8 mouse cellular contexts compared by ENCODE assay signal in genomic region chr4:109279689-109280458, GRCm38 (mm10). TPM values are rescaled to one million over a fixed set of nuclear protein-coding genes. Genes with fewer than 3 reads are reported as not detected.
DNase-seq lines count a peak whose midpoint lies in the region; ATAC-seq lines count a peak whose summit lies in the region.

Gene Eps15, plus strand, starts transcription at chr4:109280268.

- H3K9me3 ChIP-seq in heart, embryonic 14.5 days (ENCODE audit: control insufficient read depth, low read length), result no peaks in the 10 kb centered on the region
- H3K9me3 ChIP-seq in liver, embryonic 13.5 days (replicated peaks), result no peaks in the 10 kb centered on the region
- no peaks in the 10 kb centered on the region for H3K9me3 ChIP-seq in stomach, embryonic 16.5 days (replicated peaks; ENCODE audit: control insufficient read depth, low read length)

- peak within 1 kb of the TSS; percentile 45; the same call in 1 of the 2 replicates for H3K27ac ChIP-seq in brown adipose tissue, adult 24 weeks (replicated peaks; ENCODE audit: low read depth, low read length)
- H3K27ac ChIP-seq in heart, embryonic 14.5 days (replicated peaks in 1 of 2; ENCODE audit: control insufficient read depth in 1 of 2, insufficient read depth in 1 of 2, low read depth in 2 of 2, low read length in 2 of 2), result peak within 1 kb of the TSS in 1 of 2 experiments; percentile 82; a peak in 2 of 4 replicates
- peak within 1 kb of the TSS; percentile 94 for H3K27ac ChIP-seq in liver, embryonic 13.5 days
- peak within 1 kb of the TSS; percentile 90 for H3K27ac ChIP-seq in stomach, embryonic 16.5 days (ENCODE audit: low read length)

- no peaks in the 10 kb centered on the region for H3K36me3 ChIP-seq in heart, embryonic 14.5 days (ENCODE audit: control insufficient read depth, insufficient read depth, low read length)
- no peaks in the 10 kb centered on the region for H3K36me3 ChIP-seq in liver, embryonic 13.5 days
- H3K36me3 ChIP-seq in stomach, embryonic 16.5 days (ENCODE audit: control insufficient read depth, insufficient read depth, low read length), result no peaks in the 10 kb centered on the region

- H3K9ac ChIP-seq in heart, embryonic 14.5 days (ENCODE audit: low read length), result peak within 1 kb of the TSS; percentile 92
- H3K9ac ChIP-seq in liver, embryonic 13.5 days, result peak within 1 kb of the TSS; percentile 97
- H3K9ac ChIP-seq in stomach, embryonic 16.5 days (ENCODE audit: low read length), result peak within 1 kb of the TSS; percentile 96

- peak; percentile 93 for ATAC-seq in heart, embryonic 14.5 days (ENCODE audit: insufficient number of reproducible peaks, insufficient read depth, low FRiP score, low read depth)
- ATAC-seq in liver, embryonic 13.5 days (ENCODE audit: low read depth), result peak; percentile 93
- ATAC-seq in stomach, embryonic 16.5 days (ENCODE audit: insufficient read depth, low FRiP score), result peak; percentile 97

- DNase-seq in CD4-positive, CD25-positive, alpha-beta regulatory T cell, adult 2 months (ENCODE audit: low read depth, low spot score), result peak; percentile 93
- peak; percentile 24 for DNase-seq in fibroblast of lung, adult 2 months (ENCODE audit: low read depth)
- peak; percentile 96 for DNase-seq in kidney, postnatal 14 days
- DNase-seq in liver, embryonic 13.5 days, result peak; percentile 93
- DNase-seq in neural tube, embryonic 10.5 days (ENCODE audit: extremely low spot score, low spot score), result peak; percentile 96

- H3K27me3 ChIP-seq in heart, embryonic 14.5 days (ENCODE audit: control insufficient read depth, insufficient read depth, low read length), result no peaks in the 10 kb centered on the region
- no peaks in the 10 kb centered on the region for H3K27me3 ChIP-seq in liver, embryonic 13.5 days
- H3K27me3 ChIP-seq in stomach, embryonic 16.5 days (ENCODE audit: control insufficient read depth, insufficient read depth, low read length), result no peaks in the 10 kb centered on the region

- H3K4me3 ChIP-seq in brown adipose tissue, adult 24 weeks (ENCODE audit: insufficient read depth, low read depth, low read length), result peak within 1 kb of the TSS; percentile 88
- H3K4me3 ChIP-seq in heart, embryonic 14.5 days (ENCODE audit: control insufficient read depth in 1 of 2, insufficient read depth in 1 of 2, low read depth in 1 of 2, low read length in 2 of 2), result peak within 1 kb of the TSS; percentile 90 to 96
- peak within 1 kb of the TSS; percentile 96 for H3K4me3 ChIP-seq in liver, embryonic 13.5 days (replicated peaks)
- peak within 1 kb of the TSS; percentile 91 for H3K4me3 ChIP-seq in stomach, embryonic 16.5 days (replicated peaks; ENCODE audit: low read length)

- 4% methylated on average over 38 of the region's 44 CpGs for WGBS in heart, embryonic 14.5 days
- 3% methylated on average over 39 of the region's 44 CpGs for WGBS in liver, embryonic 13.5 days (ENCODE audit: insufficient replicate concordance)
- 2% methylated on average over 43 of the region's 44 CpGs for WGBS in stomach, embryonic 16.5 days

- H3K4me2 ChIP-seq in heart, embryonic 14.5 days (ENCODE audit: low read length), result peak within 1 kb of the TSS; percentile 79
- peak within 1 kb of the TSS; percentile 91 for H3K4me2 ChIP-seq in liver, embryonic 13.5 days
- H3K4me2 ChIP-seq in stomach, embryonic 16.5 days (ENCODE audit: low read depth, low read length), result peak within 1 kb of the TSS; percentile 87

- peaks cover 8% of the 10 kb centered on the region; the same call in 1 of the 2 replicates for H3K4me1 ChIP-seq in brown adipose tissue, adult 24 weeks (ENCODE audit: control insufficient read depth, insufficient read depth, insufficient read length, low read length)
- H3K4me1 ChIP-seq in heart, embryonic 14.5 days (ENCODE audit: control insufficient read depth in 2 of 2, insufficient read depth in 2 of 2, low read length in 2 of 2), result peaks cover 2 to 9% of the 10 kb centered on the region in 2 experiments; a peak in 3 of 4 replicates
- peaks cover 41% of the 10 kb centered on the region for H3K4me1 ChIP-seq in liver, embryonic 13.5 days (replicated peaks)
- peaks cover 17% of the 10 kb centered on the region for H3K4me1 ChIP-seq in stomach, embryonic 16.5 days (ENCODE audit: control insufficient read depth, insufficient read depth, low read length)

RNA-seq across cellular contexts. Expression of gene Eps15, which starts in this region (rescaled TPM):
- 35.0 and 38.9 TPM in 2 replicates for polyA plus RNA-seq in brown adipose tissue, adult 24 weeks (2012; ENCODE audit: insufficient read depth, insufficient read length, missing spikeins)
- 29.2 and 33.0 TPM in 2 replicates for polyA plus RNA-seq in heart, embryonic 14.5 days (2014; fragmentation: Nextera tagmentation; extraction: Ambion mirVana)
- polyA plus RNA-seq in liver, embryonic 13.5 days (2015; fragmentation: Nextera tagmentation; extraction: Ambion mirVana), result 36.2 and 50.2 TPM in 2 replicates
- 40.3 and 41.8 TPM in 2 replicates for polyA plus RNA-seq in stomach, embryonic 16.5 days (2015; fragmentation: Nextera tagmentation; extraction: Ambion mirVana)

Comparison
In these comparisons a context has a peak if more than half of its experiments do, and no peak if none do; other contexts are left out.
1. DNase-seq: peak in every context shown above with its lines; median percentile 96 in kidney, postnatal 14 days; 96 in neural tube, embryonic 10.5 days; 93 in CD4-positive, CD25-positive, alpha-beta regulatory T cell, adult 2 months; 93 in liver, embryonic 13.5 days; 24 in fibroblast of lung, adult 2 months.